ENCODE assay signal across 10 mouse cellular contexts in genomic region chr2:4490845-4491244, GRCm38 (mm10).
A peak's percentile ranks its signal among the peaks of the same experiment; 100 is the strongest.
DNase-seq lines count a peak whose midpoint lies in the region; ATAC-seq lines count a peak whose summit lies in the region.
"Had no signal": no experiment of that assay in that cellular context is flagged by ENCODE, and none has a peak within 500 bp of the region (broad histone marks: within the 10 kb centered on the region; RNA-seq: fewer than 3 reads in every experiment).

No protein-coding gene starts in this region.

- peak; percentile 28; the same call in 1 of the 2 replicates for ATAC-seq in forebrain, embryonic 14.5 days
- no peak for ATAC-seq in kidney, embryonic 14.5 days (ENCODE audit: low FRiP score, low TSS enrichment)
- no peak for ATAC-seq in midbrain, embryonic 12.5 days (ENCODE audit: low FRiP score, low read depth)
- ATAC-seq in frontal cortex, adult (ENCODE audit: low TSS enrichment): no peak

- peaks cover 11% of the 10 kb centered on the region for H3K36me3 ChIP-seq in forebrain, embryonic 14.5 days (ENCODE audit: control insufficient read depth, insufficient read depth, low read length)
- peaks cover 28% of the 10 kb centered on the region for H3K36me3 ChIP-seq in forebrain, embryonic 10.5 days (replicated peaks)
- H3K36me3 ChIP-seq in kidney, embryonic 14.5 days (ENCODE audit: control insufficient read depth, insufficient read depth, low read length): no peaks in the 10 kb centered on the region
- peaks cover 11% of the 10 kb centered on the region; the same call in 1 of the 2 replicates for H3K36me3 ChIP-seq in midbrain, embryonic 12.5 days

- H3K27me3 ChIP-seq in forebrain, embryonic 14.5 days (replicated peaks; ENCODE audit: control insufficient read depth, insufficient read depth, low read length): no peaks in the 10 kb centered on the region
- no peaks in the 10 kb centered on the region for H3K27me3 ChIP-seq in forebrain, embryonic 10.5 days (ENCODE audit: poor library complexity, severe bottlenecking)
- no peaks in the 10 kb centered on the region for H3K27me3 ChIP-seq in kidney, embryonic 14.5 days (ENCODE audit: control insufficient read depth, insufficient read depth, low read length)
- H3K27me3 ChIP-seq in midbrain, embryonic 12.5 days: no peaks in the 10 kb centered on the region
- H3K27me3 ChIP-seq: heart, embryonic 13.5 days had no signal

- H3K4me1 ChIP-seq in forebrain, embryonic 14.5 days (ENCODE audit: control insufficient read depth, insufficient read depth, low read length): peaks cover 21% of the 10 kb centered on the region
- H3K4me1 ChIP-seq in forebrain, embryonic 10.5 days: peaks cover 29% of the 10 kb centered on the region
- no peaks in the 10 kb centered on the region for H3K4me1 ChIP-seq in kidney, embryonic 14.5 days (ENCODE audit: control insufficient read depth, insufficient read depth, low read length)
- H3K4me1 ChIP-seq in midbrain, embryonic 12.5 days: peaks cover 34% of the 10 kb centered on the region

- no peak overlapping the region; the same call in 1 of the 2 replicates for H3K27ac ChIP-seq in forebrain, embryonic 14.5 days (ENCODE audit: low read depth, low read length)
- no peak overlapping the region for H3K27ac ChIP-seq in forebrain, embryonic 10.5 days
- no peak overlapping the region for H3K27ac ChIP-seq in kidney, embryonic 14.5 days (ENCODE audit: low read depth, low read length)
- peak overlapping the region; percentile 25; the same call in 1 of the 2 replicates for H3K27ac ChIP-seq in midbrain, embryonic 12.5 days (replicated peaks)
- H3K27ac ChIP-seq: heart, embryonic 13.5 days had no signal

- H3K9me3 ChIP-seq in forebrain, embryonic 14.5 days (replicated peaks; ENCODE audit: control insufficient read depth, low read length): no peaks in the 10 kb centered on the region
- H3K9me3 ChIP-seq in forebrain, embryonic 10.5 days: no peaks in the 10 kb centered on the region
- no peaks in the 10 kb centered on the region for H3K9me3 ChIP-seq in kidney, embryonic 14.5 days (ENCODE audit: control insufficient read depth, low read length)
- H3K9me3 ChIP-seq in midbrain, embryonic 12.5 days: no peaks in the 10 kb centered on the region
- H3K9me3 ChIP-seq: heart, embryonic 13.5 days had no signal

- no peak overlapping the region for H3K9ac ChIP-seq in forebrain, embryonic 14.5 days (ENCODE audit: low read length)
- no peak overlapping the region for H3K9ac ChIP-seq in kidney, embryonic 14.5 days (ENCODE audit: low read depth, low read length)
- H3K9ac ChIP-seq in midbrain, embryonic 12.5 days (replicated peaks): no peak overlapping the region
- H3K9ac ChIP-seq: heart, embryonic 13.5 days had no signal

- no peak overlapping the region for H3K4me3 ChIP-seq in forebrain, embryonic 14.5 days (ENCODE audit: low read depth, low read length)
- H3K4me3 ChIP-seq in forebrain, embryonic 10.5 days: no peak overlapping the region
- H3K4me3 ChIP-seq in kidney, embryonic 14.5 days (ENCODE audit: low read length): no peak overlapping the region
- no peak overlapping the region for H3K4me3 ChIP-seq in midbrain, embryonic 12.5 days
- H3K4me3 ChIP-seq: heart, embryonic 13.5 days had no signal

- peak; percentile 58 for DNase-seq in forebrain, embryonic 14.5 days (ENCODE audit: low spot score)
- no peak for DNase-seq in forebrain, embryonic 10.5 days (ENCODE audit: extremely low spot score, low spot score)
- peak; percentile 47 for DNase-seq in kidney, postnatal 10 days
- DNase-seq in adrenal gland, postnatal 36 days: peak; percentile 60 to 63
- no peak for DNase-seq in spleen, postnatal 14 days (ENCODE audit: low spot score in 2 of 2)
- DNase-seq: right cerebral cortex, postnatal 14 days had no signal

- no peak overlapping the region for H3K4me2 ChIP-seq in forebrain, embryonic 14.5 days (ENCODE audit: low read length)
- no peak overlapping the region for H3K4me2 ChIP-seq in kidney, embryonic 14.5 days (replicated peaks; ENCODE audit: low read depth, low read length)
- no peak overlapping the region for H3K4me2 ChIP-seq in midbrain, embryonic 12.5 days (replicated peaks)
- H3K4me2 ChIP-seq: heart, embryonic 13.5 days had no signal

- 40% methylated on average over 5 of the region's 5 CpGs for WGBS in forebrain, embryonic 14.5 days
- 87% methylated on average over 5 of the region's 5 CpGs for WGBS in forebrain, embryonic 10.5 days
- WGBS in kidney, embryonic 14.5 days: 75% methylated on average over 5 of the region's 5 CpGs
- WGBS in midbrain, embryonic 12.5 days: 74% methylated on average over 5 of the region's 5 CpGs

Comparison
In these comparisons a context has a peak if more than half of its experiments do, and no peak if none do; other contexts are left out.
1. DNase-seq: peak in forebrain, embryonic 14.5 days (single experiment), kidney, postnatal 10 days (single experiment) and adrenal gland, postnatal 36 days (2 of 2); none in forebrain, embryonic 10.5 days (single experiment) and spleen, postnatal 14 days (0 of 2).